Mouse (Mus musculus) heart, postnatal 36 days (tissue): ENCODE data around the gene Slc13a2. TPM values are rescaled to one million over a fixed set of nuclear protein-coding genes. Genes with fewer than 3 reads are reported as not detected.

ENCODE experiments used
- DNase-seq, 2 experiments: peaks; one replicate each; pipeline ENCODE4 v3.0.0; 2021 to 2022
- intact Hi-C: fragments of 180-260 bp; cut with DNase I; formaldehyde crosslinking; loops from one replicate; pipeline ENCODE4 v1.15.1; 2025
- total RNA-seq, 2 experiments: library from RNA; stranded (reverse); gene quantifications; 2 replicates each; pipeline ENCODE4 v1.2.3; 2021

Slc13a2 gene
- total RNA-seq, 2 experiments from 2014 or later, result not detected

DNA sequence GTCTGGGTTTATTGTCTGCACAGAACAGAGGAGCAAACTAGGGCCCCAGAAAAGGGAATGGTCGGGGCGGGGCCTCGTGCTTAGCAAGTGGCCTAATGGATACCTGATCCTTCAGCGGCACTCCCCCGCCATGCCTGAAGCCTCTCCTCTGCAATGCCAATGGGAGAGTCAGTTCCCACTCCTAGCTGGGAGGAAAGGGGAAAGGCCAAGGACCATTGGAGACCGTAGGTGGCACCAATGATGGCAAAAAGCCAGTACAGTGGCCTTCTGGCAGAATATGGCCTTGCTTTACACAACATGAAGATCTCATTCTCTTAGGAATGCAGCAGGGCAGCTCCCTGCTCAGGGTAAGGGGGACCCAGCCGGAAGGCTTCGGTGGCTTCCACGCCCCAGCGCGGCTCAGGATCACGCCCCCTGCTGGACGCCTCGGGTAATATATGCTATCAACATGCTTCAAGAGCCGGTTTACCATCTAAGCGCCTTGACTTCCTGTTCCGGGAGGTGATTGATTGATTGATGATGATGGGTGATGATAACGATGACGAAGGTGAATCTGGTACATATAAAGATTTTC is 13.8 kb upstream of the Slc13a2 start:
- intact Hi-C loops, result no loop called here
- DNase-seq, result no peak

DNA sequence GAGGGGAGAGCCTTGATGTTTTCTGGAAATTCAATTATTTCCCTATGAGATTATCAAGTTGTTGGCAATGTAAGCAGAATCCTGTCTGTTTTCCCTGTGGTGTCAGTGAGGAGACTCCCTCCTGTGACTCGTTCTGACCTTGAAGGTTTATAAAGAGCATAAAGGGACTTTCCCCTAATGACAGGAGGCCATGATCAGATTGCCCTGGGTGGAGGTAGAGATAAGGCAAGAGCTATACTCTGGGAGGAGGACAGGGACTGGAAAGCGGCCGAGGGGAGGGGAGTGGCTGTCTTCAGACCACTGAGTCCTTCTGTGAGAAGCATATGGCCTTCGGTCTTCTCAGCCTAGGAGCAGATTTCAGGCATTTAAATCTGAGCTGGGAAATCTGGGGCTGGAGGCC is 12.0 kb upstream of the Slc13a2 start:
- DNase-seq, result no peak
- intact Hi-C loops, result no loop called here

DNA sequence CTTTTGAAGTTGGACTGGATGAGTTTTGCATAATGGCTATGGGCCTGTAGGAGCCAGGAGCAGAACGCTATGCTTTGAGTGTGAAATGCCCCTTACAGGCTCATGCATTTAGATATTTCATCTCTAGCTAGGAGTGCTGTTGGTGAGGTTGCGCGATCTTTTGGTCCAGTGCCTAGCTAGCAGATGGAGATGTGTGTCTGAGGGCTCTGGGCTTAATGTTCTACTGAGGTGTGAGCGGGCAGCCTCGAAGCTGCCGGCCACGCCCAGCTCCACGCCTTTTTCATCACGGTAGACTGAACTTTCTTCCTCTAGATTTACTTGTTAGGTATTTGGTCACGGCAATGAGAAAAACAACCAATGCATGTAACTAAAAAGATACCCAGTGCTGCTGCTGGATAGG is 9.2 kb upstream of the Slc13a2 start:
- intact Hi-C loops, result no loop called here
- DNase-seq, result no peak

DNA sequence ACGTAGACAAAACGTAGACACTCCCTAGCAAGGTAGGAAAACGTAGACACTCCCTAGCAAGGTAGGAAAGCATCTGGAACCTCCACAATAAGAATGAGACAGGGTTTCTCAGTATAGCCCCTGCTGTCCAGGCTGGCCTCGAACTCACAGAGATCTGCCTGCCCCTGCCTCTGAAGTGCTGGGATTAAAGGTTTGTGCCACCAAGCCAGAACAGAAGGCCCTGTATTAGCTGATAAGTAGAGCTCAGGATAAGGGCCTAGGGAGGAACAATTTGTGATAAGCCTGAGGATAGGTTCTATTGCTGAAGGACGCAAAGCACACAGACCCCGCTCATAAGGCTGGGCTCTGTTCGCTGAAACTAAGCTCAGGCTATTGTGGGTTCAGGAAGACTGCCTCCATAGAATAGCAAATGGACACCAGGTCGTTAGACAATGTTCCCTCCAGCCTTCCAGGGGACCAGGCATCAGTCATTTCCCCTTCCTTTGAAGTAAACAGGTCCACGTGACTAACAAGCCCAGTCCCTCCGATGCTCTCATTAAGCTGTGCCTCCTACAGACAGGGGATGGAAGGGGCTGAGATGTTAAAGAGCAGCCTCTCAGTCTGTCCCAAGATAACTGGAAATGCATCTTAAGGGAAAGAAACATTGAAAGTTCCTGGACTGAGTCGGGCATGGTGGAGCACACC is 8.3 kb upstream of the Slc13a2 start:
- no peak for DNase-seq
- intact Hi-C loops, result no loop called here

GRCm38 (mm10) chr11:78428309-78428708 is 6.3 kb upstream of the Slc13a2 start:
- intact Hi-C loops, result no loop called here
- DNase-seq, result no peak

GRCm38 (mm10) chr11:78427655-78428054 is 5.6 kb upstream of the Slc13a2 start:
- intact Hi-C loops, result no loop called here
- DNase-seq, result no peak

DNA sequence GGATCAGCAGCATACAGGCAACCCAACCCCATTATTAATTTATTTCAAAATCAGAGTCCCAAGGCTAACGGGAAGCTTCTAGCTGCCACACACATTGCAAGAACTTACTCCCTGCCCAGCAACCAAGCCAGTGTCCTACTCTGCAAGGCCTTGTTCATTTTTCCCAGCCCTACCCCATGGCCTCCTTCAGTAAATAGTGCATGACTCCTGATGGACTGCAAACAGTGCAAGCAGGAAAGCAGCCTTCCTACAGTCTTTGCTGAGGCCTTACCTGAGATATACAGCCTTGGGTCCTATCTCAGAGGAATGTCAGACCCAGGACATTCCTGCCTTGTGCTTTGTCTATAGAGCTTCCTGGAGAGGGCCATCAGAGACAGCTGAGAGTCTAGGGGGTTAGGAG is 3.6 kb upstream of the Slc13a2 start:
- intact Hi-C loops, result no loop called here
- DNase-seq, result no peak

GRCm38 (mm10) chr11:78424352-78424751 is 2.3 kb upstream of the Slc13a2 start:
- intact Hi-C loops, result no loop called here
- DNase-seq, result no peak

DNA sequence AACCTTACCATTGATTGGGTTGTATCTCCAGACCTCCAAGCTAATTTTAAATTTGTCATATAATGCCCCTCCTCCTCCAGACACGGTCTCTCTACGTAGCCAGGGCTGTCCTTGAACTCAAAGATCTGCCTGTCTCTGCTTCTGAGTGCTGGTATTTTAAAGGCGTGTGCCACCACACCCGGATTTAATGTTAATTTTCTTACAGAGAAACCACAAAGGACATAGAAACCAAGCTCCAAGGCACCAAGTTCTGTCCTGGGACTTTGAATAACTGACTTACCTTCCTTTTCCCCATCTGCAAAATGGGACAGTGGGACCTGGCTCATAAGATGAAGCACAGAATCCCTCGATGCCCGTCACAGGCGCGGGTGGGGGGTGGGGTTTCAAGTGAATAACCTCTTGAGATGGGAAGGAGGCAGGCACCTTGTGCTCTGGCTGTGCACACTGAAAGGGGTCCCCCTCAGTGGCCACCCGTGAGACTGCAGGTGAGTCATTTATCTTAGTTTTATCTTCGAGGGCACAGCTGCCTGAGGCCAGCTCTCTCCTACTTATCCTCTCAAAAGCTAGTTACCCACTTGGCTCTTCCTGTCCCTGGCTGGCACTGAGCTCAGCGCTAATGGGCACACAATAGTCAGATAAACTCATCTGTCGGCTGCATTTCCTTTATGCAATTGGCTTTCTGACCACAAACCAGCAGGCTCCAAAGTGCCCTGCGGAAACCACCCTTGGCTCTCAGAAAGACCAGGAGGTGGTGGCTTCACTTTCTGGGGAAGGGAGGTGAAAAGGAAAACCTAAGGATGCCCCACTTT is 612 bp downstream of the Slc13a2 start:
- no peak for DNase-seq
- intact Hi-C loops, result no loop called here

- DNase-seq, result no peak
- intact Hi-C loops, result no loop called here
Observed at GRCm38 (mm10) chr11:78420263-78420889, 1.6 kb downstream of the Slc13a2 start.

DNA sequence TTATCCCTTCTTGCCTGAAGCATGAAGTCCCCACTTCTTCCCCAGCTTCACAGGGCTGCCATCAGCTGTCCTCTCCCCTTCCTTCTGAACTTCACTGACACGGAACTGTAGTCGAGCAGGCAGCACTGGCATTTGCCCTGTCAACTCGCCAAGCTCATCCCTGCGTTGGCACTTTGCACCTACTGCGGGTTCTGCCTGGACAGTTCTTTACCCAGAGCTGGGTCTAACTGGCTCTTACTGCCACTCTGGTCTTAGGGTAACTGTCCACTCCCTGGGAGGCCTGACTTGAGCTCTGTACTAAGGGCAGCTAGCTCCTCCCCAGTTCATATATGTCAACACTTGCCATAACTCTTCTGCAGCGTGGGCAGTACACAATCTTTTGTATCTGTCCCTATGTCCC is 5.2 kb downstream of the Slc13a2 start:
- intact Hi-C loops, result no loop called here
- DNase-seq, result no peak

DNA sequence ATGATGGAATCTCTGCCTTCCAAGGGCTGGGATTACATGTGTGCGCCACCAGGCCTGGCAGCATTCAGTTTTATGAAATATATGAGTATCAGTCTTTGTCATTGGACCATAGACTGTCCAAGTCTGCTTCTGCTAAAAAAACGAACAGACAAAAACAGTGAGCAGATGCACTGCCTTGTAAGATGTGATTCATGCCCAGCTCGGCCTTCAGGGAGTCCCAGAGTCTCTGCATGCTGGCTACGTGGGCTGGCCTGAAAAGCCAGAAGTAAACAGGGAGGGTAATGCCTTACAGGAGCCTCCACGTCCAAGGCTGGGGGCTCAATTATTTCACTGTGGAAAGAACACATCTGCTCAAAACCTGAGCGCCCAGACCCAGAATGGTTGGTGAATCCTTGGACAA is 9.2 kb downstream of the Slc13a2 start:
- no peak for DNase-seq
- intact Hi-C loops, result no loop called here

GRCm38 (mm10) chr11:78412324-78412850 is 9.6 kb downstream of the Slc13a2 start:
- no peak for DNase-seq

DNA sequence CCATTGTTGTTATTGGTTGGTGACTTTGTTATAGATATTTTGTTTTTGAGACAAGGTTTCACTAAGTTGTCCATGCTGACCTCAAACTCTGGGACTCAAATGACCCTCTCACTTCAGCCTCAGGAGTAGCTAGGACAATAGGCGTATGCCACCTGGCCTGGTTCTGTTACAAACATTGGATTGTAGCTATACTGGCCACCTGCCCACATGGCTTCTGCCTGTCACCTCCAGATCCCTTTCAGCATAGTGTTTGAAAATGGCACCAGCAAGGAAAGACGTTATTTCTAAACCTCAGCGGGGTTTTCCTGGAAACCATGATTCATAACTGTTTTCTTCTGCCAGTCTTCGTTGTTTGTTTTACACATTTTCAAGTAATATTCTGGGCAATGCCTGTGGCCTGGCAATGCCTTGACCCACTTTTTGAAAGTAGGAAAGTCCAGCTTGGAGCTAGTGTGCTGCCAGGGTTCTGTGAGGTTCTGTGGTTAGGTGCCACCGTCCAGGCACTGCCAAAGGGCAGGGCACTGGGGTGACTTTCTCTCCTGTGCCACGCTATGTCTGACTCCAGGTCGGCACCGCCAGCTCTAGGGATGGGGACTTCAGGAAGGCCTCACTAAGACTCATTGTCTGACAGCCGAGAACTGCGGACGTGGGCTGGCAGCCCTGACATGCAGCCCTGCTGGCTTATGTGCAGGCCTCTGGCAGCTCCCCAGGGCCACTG is 10.3 kb downstream of the Slc13a2 start:
- intact Hi-C loops, result no loop called here
- DNase-seq, result no peak

More at GRCm38 (mm10) chr11:78412324-78412850, 9.6 kb downstream of the Slc13a2 start:
- intact Hi-C loops, result no loop called here

DNA sequence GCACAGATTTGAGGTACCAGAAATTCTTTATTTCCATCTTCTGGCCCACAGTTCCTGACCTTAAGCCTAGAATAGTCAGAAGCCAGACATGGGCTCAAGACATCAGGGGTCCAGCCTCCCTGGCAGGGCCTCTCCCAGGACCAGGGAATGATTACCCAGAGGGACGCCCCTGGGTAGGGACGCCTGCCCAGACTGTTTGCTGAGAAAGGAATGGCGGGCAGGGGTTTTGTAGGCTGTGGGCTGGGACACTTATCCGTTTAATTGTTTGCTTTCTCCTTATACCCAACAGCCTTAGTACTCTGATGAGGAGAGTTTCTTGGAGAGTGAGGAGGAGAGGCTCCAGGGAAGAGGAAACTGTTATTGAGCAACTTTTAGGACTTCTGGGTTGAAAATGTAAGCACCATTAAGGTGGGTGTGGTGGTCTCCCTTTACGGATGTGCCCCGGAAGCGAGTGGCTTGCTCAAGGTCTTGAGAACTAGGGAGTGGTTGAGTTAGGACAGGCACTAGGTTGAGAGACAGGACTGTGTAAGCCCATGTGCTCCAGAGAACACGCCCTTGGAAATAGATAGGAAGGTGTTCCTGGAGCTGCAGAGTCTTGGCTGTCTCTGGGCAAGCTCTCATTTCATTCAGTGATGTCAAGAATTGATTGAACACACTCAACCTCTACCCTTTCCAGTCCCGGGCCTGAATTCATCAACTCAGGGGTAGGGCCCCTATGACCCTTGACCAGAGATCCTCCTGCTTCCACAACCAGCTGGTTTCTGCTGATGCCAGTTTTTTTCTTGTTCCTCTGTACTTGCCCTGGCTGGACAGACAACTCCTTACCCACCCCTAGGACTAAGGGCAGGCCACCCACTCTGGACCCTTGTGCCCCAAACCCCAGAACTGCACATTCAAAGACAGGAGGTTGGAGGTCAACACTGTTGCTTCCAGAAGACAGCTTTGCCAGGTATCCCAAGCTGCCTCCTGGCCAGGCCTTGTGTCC is 13.5 kb downstream of the Slc13a2 start:
- DNase-seq, result no peak
- intact Hi-C loops, result no loop called here

GRCm38 (mm10) chr11:78402062-78402461 is 20.0 kb downstream of the Slc13a2 start:
- DNase-seq, result no peak
- intact Hi-C loops, result no loop called here

- DNase-seq, result no peak
- intact Hi-C loops, result no loop called here
Observed at GRCm38 (mm10) chr11:78401469-78401868, 20.5 kb downstream of the Slc13a2 start.

DNA sequence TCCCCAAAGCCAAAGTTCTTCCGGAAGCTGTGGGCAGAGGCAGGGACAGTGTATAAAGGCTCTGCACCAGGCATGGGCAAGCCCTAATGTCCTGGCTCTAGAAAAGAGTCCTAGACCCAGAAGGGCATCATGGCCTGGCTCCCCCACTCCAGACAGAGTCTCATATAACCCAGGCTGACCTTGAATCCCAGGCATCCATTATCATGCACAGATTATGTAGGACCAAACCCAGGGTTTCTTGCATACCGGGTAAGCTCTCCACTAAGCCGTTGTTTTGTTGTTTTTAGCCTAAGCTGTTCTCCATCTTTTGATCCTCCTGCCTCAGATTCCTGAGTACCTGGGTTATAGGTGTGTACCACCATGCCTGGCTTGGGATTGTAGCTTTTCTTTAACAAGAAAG is 21.1 kb downstream of the Slc13a2 start:
- intact Hi-C loops, result no loop called here
- no peak for DNase-seq

DNA sequence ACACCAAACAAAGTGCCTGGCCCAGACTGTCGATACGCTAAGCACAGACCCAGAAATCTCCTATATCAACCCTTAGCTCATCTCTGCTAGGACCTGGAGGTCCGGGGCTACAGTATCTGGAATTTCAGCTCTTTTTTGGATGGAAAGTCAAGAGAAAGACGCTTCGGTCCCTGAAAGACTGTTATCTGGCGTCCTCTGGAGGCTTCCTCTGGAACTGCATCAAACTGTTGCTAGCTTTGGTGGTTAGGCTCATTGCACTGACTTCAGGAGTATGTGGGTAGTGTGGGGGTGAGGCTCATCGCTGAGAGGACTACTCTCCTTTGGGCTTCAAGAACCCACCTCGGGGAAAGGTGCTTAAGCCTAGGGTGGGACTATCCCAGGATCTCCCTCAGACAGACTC is 22.3 kb downstream of the Slc13a2 start:
- DNase-seq, result peak; percentile 53 to 68
- intact Hi-C loops, result loop anchor here (1.0 kb wide), 1 partner anchor 39 kb away; no protein-coding TSS in a partner anchor
